Mouse (Mus musculus): Measurements from ENCODE around the gene Nedd9.

DNA sequence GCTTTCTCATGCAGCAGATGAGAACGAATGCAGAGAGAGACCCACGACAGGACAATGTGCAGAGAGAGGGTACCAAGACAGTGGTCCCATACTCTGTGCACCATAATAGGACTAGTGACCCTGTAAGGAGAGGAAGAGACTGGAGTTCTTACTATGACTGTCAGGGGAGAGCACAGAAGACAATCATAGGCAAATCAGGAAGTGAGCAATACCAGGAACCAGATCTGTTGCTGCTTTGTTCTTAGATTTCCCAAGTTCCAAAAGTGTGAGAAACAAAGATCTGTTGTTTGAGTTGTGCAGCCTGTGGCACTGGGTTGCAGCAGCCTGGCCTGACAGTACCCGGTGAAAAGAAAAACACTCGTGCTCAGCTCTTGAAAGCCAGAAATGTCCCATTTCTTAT lies 34.1 kb upstream of the Nedd9 start:
- TF ChIP-seq GATA1 (IDR thresholded peaks at IDR 0.05; ENCODE audit: low read length): no peak
- no peak for TF ChIP-seq TAL1 (IDR thresholded peaks at IDR 0.05; ENCODE audit: low read length)
